Mouse (Mus musculus) heart, adult 18-20 months (tissue): ENCODE data around the gene Dlx3. TPM values are rescaled to one million over a fixed set of nuclear protein-coding genes. Genes with fewer than 3 reads are reported as not detected.

Experiments
- DNase-seq, 2 experiments: peaks; one replicate each; pipeline ENCODE4 v3.0.0; 2021 to 2022; ENCODE audit warnings: mixed read lengths in 1 of 2
- long read RNA-seq, 2 experiments: library from polyadenylated mRNA; stranded (forward); transcript quantifications; one replicate each; pipeline ENCODE4 v2.0.0; 2021
- total RNA-seq, 2 experiments: library from RNA; stranded (reverse); gene quantifications; 2 replicates each; pipeline ENCODE4 v1.2.3; 2021

Dlx3 gene
- not detected for total RNA-seq
- long read RNA-seq, experiment 1: 0 reads
- long read RNA-seq, experiment 2: 0 reads

- peak; percentile 17 to 26 for DNase-seq
These were observed at the start of gene Dlx3 for GRCm38 (mm10) chr11:95119990-95120632. Gene Dlx3, plus strand, starts transcription at chr11:95120119.

GRCm38 (mm10) chr11:95070140-95071107 is 49.5 kb upstream of the Dlx3 start:
- DNase-seq: no peak

GRCm38 (mm10) chr11:95071266-95071665 is 48.7 kb upstream of the Dlx3 start:
- DNase-seq: peak; percentile 54 to 60

GRCm38 (mm10) chr11:95072136-95072535 is 47.8 kb upstream of the Dlx3 start:
- no peak for DNase-seq

GRCm38 (mm10) chr11:95072804-95073203 is 47.1 kb upstream of the Dlx3 start:
- peak in 1 of 2 experiments; percentile 42 for DNase-seq

- DNase-seq: peak in 1 of 2 experiments; percentile 51
These were observed 46.1 kb upstream of the Dlx3 start for GRCm38 (mm10) chr11:95073835-95074234.

GRCm38 (mm10) chr11:95074694-95075093 is 45.2 kb upstream of the Dlx3 start:
- DNase-seq: no peak

- no peak for DNase-seq
These were observed 44.5 kb upstream of the Dlx3 start for GRCm38 (mm10) chr11:95075197-95076040.

- peak; percentile 59 to 74 for DNase-seq
These were observed 43.8 kb upstream of the Dlx3 start for GRCm38 (mm10) chr11:95076041-95076535.

- peak; percentile 74 to 85 for DNase-seq
These were observed 43.3 kb upstream of the Dlx3 start, which contains the start of gene Itga3 for GRCm38 (mm10) chr11:95076536-95077111. Gene Itga3, minus strand, starts transcription at chr11:95076801.

- no peak for DNase-seq
These were observed 42.0 kb upstream of the Dlx3 start for GRCm38 (mm10) chr11:95077956-95078355.

GRCm38 (mm10) chr11:95079256-95079875 is 40.6 kb upstream of the Dlx3 start:
- DNase-seq: no peak

- no peak for DNase-seq
These were observed 39.1 kb upstream of the Dlx3 start for GRCm38 (mm10) chr11:95080783-95081182.

- no peak for DNase-seq
These were observed 37.0 kb upstream of the Dlx3 start for GRCm38 (mm10) chr11:95082896-95083295.

GRCm38 (mm10) chr11:95084175-95084574 is 35.7 kb upstream of the Dlx3 start:
- no peak for DNase-seq

- no peak for DNase-seq
These were observed 35.0 kb upstream of the Dlx3 start for GRCm38 (mm10) chr11:95084811-95085382.

GRCm38 (mm10) chr11:95085710-95086109 is 34.2 kb upstream of the Dlx3 start:
- no peak for DNase-seq

- no peak for DNase-seq
These were observed 33.7 kb upstream of the Dlx3 start for GRCm38 (mm10) chr11:95086229-95086628.

- no peak for DNase-seq
These were observed 32.4 kb upstream of the Dlx3 start for GRCm38 (mm10) chr11:95087301-95088228.

GRCm38 (mm10) chr11:95088286-95088685 is 31.6 kb upstream of the Dlx3 start:
- DNase-seq: no peak
